Mouse (Mus musculus): ENCODE measurements around the gene Dclre1b.
A peak's percentile ranks its signal among the peaks of the same experiment; 100 is the strongest.
"Not testable (repeated sequence)": the region's sequence is repeated elsewhere in the genome, so short reads cannot be mapped to it uniquely, and the experiment has no call there.

Dclre1b gene

GRCm38 (mm10) chr3:103808891-103809798 is at the start of gene Dclre1b, which contains the start of the genes Ap4b1 and Gm43064:
Gene Dclre1b (minus strand): TSS chr3:103809444.
Gene Ap4b1 (plus strand): TSS chr3:103809520.
Gene Gm43064 (plus strand): TSS chr3:103809573.
- peak; percentile 98 for DNase-seq (ENCODE audit: inconsistent ontology term)

- no peak for DNase-seq (ENCODE audit: inconsistent ontology term)
These were observed 48.8 kb upstream of the Dclre1b start for GRCm38 (mm10) chr3:103857977-103858563.

- no peak for DNase-seq (ENCODE audit: inconsistent ontology term)
These were observed 48.0 kb upstream of the Dclre1b start for GRCm38 (mm10) chr3:103857036-103857805.

DNA sequence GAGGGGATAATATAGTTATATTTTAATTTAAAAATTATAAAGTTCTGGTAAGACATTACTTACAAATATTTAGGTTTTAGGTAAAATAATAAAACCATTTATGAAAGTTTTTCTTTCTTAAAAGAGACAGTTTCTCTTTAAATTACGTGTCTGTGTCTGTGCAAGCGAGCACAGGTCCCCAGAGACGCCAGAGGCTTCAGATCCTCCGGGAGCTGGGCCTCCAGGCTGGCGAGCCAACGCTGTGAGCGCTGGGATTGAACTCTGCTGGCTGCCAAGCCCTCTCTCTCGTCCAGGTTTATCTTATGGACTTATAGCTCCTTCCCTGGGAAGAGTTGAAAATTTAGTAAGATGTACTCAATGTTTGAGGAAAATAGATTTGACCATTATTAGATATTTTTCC is 44.6 kb upstream of the Dclre1b start:
- no peak for DNase-seq (ENCODE audit: inconsistent ontology term)

- peak; percentile 77 for DNase-seq (ENCODE audit: inconsistent ontology term)
These were observed 43.5 kb upstream of the Dclre1b start for GRCm38 (mm10) chr3:103852565-103853299.

DNA sequence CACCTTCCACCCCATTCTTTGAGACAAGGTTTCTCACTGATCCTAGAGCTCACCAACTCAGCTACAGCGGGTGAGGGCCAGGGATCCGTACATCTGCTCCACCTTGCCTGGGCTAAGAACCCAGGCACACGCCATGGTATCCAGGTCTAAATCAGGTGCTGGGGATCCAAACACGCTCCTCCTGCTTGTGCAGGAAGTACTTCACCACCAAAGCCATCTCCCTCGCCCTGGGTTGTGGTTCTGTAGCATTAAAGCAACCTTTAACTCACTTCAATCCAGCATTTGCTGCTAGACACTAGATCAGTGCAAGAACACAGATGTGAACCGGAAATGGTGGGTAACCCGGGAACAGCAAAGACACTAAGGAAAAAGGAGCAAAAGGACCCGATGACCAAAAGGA is 42.6 kb upstream of the Dclre1b start:
- no peak for DNase-seq (ENCODE audit: inconsistent ontology term)

- no peak for DNase-seq (ENCODE audit: inconsistent ontology term)
These were observed 42.2 kb upstream of the Dclre1b start for GRCm38 (mm10) chr3:103851481-103851880.

DNA sequence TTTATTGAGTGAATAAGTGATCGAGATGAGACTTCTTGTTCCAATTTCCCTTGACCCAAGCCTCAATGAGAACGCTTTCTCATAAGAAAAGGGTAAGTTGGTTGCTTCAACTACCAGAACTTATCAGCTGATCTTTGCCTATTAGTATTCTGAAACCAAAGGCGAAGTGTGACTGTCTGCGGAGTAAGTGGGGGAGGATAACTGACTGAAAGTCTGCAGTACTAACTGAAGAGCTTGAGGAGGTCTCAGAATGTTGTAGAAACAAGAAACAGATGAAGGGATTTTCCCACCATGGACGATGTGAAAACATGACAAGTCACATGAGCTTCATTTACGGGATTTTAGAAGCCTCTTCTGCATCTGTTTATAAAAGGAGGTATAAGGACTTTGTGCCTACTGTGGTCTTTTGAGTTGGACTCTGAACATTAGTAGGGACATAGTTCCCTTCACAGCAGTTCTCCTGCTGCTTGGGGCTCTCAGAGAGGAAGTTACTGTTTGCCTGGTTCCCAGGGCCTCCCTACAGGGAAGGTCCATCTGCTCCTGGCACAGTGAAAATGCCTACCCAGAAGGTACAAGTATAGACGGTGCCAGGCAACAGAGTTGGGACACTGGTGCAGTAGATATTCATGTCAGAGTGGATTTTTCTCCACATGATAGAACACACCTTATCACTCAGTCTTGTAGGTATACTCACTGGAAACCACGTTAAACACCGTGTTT is 41.6 kb upstream of the Dclre1b start:
- DNase-seq (ENCODE audit: inconsistent ontology term), result no peak

DNA sequence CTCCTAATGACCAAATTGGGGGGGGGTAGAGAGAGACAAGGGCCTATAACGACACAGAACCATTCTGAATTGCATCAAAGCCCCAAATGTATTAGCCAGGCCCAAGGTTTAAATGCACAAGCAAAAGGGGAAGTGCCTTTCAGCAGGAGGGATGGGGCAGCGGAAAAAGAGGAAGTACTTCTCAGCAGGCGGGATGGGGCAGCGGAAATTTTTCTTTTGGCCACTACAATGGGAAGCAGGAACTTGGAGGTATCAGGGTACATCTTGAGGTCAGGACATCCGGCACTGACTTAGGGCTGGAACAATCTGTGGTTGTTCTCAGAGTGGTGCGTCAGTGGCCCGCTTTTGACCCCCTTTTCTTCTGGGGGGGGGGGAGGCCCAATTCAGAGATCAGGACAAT is 31.7 kb upstream of the Dclre1b start:
- DNase-seq (ENCODE audit: inconsistent ontology term), result not testable (repeated sequence)

DNA sequence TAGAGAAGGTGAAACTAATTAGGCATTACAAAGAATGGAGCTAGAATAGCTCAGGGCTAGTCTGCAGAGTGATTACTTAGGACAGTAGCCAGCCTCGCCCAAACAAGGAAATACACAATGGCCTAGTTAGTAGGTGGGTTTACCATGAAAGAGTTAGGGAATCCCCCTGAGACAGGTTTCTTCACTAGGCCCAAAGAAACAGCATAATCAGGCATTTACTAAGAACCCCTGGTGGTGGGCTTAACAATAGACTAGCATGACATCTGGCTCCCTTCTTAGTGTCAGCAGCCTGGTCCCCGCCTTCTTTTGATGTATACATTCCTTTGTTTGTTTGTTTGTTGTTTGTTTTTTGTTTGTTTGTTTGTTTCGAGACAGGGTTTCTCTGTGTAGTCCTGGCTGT is 31.0 kb upstream of the Dclre1b start:
- DNase-seq (ENCODE audit: inconsistent ontology term), result not testable (repeated sequence)

DNA sequence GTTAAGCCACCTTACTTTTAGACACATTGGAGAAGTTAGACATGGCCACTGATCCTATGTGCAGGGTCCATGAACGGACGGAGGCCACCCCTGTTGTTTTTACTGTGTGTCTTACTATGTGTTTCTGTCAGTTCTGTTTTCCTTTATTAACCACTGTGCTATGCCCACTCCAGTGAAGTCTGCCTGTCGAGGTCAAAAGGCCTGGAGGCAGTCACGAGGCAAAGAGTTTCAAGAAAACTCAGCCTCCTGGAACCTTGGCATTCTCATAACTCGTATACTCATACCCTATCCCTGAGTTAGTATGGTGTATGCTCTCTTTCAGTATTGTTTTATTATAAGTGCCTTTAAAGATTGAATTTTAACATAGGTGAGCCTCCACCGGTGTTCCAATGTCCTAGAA is 30.5 kb upstream of the Dclre1b start:
- DNase-seq (ENCODE audit: inconsistent ontology term), result no peak

DNA sequence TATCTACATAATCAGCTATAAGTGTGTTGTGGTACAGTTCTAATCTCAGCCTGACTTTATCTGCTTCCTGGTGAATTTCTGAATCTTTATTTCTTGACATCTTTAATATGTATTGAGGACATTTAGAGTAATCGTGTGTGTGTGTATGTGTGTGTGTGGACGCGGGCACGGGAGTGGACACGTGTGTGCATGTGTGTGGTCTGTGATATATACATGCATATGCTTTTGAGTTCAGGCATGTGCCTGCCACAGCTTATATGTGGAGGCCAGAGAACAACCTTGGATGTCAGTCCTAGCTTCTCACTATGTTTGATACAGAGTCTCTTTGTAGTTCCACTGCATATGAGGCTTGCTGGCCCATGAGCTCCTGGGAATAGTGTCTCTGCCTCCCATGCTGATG is 27.2 kb upstream of the Dclre1b start:
- no peak for DNase-seq (ENCODE audit: inconsistent ontology term)

- no peak for DNase-seq (ENCODE audit: inconsistent ontology term)
These were observed 26.7 kb upstream of the Dclre1b start for GRCm38 (mm10) chr3:103835951-103836310.

DNA sequence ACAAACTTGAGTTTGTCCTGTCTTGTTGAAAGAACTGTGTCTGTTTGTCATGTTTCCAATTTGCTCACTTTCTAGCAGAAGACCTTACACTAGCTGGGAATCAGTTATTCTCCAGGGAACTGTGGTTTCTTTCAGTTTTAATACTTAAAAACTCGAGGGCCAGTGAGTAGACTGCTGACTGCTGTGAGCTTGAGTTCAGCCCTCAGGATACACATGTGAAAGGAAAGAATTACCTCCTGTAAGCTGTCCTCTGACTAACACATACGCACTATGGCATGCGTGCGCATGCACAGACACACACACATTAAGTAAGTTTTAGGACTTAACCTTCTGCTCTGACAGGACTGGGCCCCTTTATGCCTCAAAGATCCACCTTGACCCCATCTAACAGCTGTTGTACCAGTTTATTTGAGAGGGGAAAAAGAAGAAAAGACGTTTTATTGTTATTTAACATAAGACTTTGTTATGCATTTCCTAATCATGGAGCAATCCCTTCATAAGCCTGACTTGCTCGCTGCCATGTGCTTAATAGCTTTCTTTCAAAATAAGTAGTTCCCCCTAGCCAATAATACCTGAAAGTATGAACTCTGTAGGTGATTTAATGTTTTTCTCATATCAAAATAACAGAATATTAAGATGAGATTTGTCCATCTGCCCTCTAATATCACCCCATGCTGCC is 26.2 kb upstream of the Dclre1b start:
- DNase-seq (ENCODE audit: inconsistent ontology term), result no peak

DNA sequence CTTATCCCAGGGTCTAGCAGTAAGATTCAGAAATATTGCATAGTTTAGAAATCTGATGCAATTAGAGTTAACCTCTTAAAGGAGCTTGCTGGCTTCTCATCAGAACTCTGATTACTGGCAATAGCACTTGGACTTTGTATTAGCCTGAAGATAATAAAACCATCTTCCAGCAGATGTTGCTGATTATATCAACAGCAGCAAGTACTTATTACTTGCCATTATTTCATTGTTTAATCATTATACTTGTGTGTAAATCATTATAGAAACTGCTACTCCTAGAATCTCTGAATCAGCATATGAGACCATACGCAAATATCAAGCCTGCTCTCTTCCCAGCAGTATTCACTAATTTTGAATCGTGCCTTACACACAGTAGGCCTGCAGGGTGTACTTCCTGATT is 24.8 kb upstream of the Dclre1b start:
- DNase-seq (ENCODE audit: inconsistent ontology term), result no peak

GRCm38 (mm10) chr3:103832426-103832825 is 23.2 kb upstream of the Dclre1b start, which contains the start of gene Bcl2l15:
Gene Bcl2l15 (plus strand): TSS chr3:103832601.
- no peak for DNase-seq (ENCODE audit: inconsistent ontology term)

- peak; percentile 71 for DNase-seq (ENCODE audit: inconsistent ontology term)
These were observed 21.9 kb upstream of the Dclre1b start for GRCm38 (mm10) chr3:103831146-103831545.

DNA sequence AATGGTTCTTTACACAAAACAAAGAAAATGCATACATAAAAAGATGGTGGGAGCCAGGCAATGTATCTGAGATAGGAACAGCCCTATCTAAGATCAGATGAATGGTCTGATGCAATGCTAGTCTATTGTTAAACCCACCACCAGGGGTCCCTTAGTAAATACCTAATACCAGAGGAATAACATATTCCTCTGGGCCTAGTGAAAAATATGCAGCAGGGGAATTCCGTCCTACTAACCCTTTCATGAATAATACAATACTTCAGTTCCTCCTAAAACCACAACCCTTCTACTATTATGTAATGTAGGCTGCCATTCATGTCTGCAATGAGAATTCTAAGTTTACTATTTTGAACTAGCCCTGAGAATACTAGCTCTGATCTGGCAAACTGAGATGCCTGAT is 21.4 kb upstream of the Dclre1b start:
- DNase-seq (ENCODE audit: inconsistent ontology term), result peak; percentile 88

DNA sequence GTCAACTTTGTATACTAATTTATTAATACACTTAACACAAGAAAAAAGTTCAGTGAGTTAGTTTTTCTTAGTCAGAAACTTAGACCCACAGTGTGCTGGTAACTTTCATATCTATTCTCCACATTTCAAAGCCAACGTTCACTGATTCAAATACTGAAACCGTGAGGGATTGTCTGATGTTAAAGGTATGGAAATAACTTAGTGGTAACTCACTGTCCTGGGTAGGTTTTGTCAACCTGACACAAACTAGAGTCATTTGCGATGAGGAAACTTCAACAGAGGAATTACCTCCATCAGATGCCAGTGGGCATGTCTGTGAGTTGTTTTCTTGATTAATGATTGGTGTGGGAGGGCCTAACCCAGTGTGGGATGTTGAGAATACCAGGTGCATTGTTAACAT is 19.8 kb upstream of the Dclre1b start:
- no peak for DNase-seq (ENCODE audit: inconsistent ontology term)

DNA sequence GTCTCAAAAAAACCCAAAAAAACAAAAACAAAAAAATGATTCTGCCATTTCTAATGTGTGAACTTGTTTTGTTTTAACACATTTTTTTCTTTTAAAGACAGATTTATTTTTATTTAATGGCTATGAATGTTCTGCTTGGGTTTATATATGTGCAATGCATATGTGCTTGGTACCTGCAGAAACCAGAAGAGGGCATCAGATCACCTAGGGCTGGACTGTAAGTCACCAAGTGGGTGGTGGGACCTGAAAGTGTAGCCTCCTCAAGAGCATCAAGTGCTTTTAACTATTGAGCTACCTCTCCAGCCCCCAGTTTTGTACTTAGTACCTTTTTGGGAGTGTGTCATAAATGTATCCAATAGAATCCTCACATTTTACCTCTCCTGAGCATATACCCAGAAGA is 18.3 kb upstream of the Dclre1b start:
- DNase-seq (ENCODE audit: inconsistent ontology term), result no peak
